Mouse (Mus musculus): ENCODE measurements around the gene Gm813.

GRCm38 (mm10) chr16:58623114-58623513 is 6.3 kb upstream of the Gm813 start:
- TF ChIP-seq CTCF (IDR thresholded peaks at IDR 0.05) (no peak), EP300 (IDR thresholded peaks at IDR 0.05; ENCODE audit: insufficient read depth, low read depth, low read length) (no peak), POLR2A (IDR thresholded peaks at IDR 0.05; ENCODE audit: insufficient read depth, low read depth, low read length) (no peak)
